Mouse (Mus musculus) heart, embryonic 16.5 days (tissue): Measurements from ENCODE around the gene 4930507D05Rik. TPM values are rescaled to one million over a fixed set of nuclear protein-coding genes. Genes with fewer than 3 reads are reported as not detected.

ENCODE experiments used
- ATAC-seq: fragments of 200-750 bp; cut with Nextera tagmentation; replicated peaks from 2 replicates; pipeline ENCODE4 v1.8.0; 2017; ENCODE audit warnings: moderate number of reproducible peaks; ENCODE audit not compliant: insufficient read depth, low FRiP score; ENCODE audit errors: extremely low read depth
- H3K27ac ChIP-seq: fragments of 300-500 bp; sonication (generic); 2 replicates; pipeline ENCODE4 v1.5.1; 2014; ENCODE audit warnings: mild to moderate bottlenecking, low read length, control low read depth, moderate library complexity
- H3K27me3 ChIP-seq: fragments of 300-500 bp; sonication (generic); 2 replicates; pipeline ENCODE4 v1.6.1; 2014; ENCODE audit warnings: low read length, mixed read lengths; ENCODE audit not compliant: control insufficient read depth, insufficient read depth
- H3K36me3 ChIP-seq: fragments of 300-500 bp; sonication (generic); 2 replicates; pipeline ENCODE4 v1.6.1; 2014; ENCODE audit not compliant: control insufficient read depth, insufficient read depth
- H3K4me1 ChIP-seq: fragments of 300-500 bp; sonication (generic); 2 replicates; pipeline ENCODE4 v1.6.1; 2014; ENCODE audit warnings: low read length, mixed read lengths; ENCODE audit not compliant: control insufficient read depth, insufficient read depth
- H3K4me2 ChIP-seq: fragments of 300-500 bp; sonication (generic); 2 replicates; pipeline ENCODE4 v1.6.1; 2014; ENCODE audit warnings: low read depth, mild to moderate bottlenecking, control low read depth, low read length
- H3K4me3 ChIP-seq: fragments of 300-500 bp; sonication (generic); 2 replicates; pipeline ENCODE4 v1.5.1; 2014; ENCODE audit warnings: mild to moderate bottlenecking, control low read depth, low read length
- H3K9ac ChIP-seq: fragments of 300-500 bp; sonication (generic); 2 replicates; pipeline ENCODE4 v1.6.1; 2014; ENCODE audit warnings: low read length, control low read depth
- H3K9me3 ChIP-seq: fragments of 300-500 bp; sonication (generic); replicated peaks from 2 replicates; pipeline ENCODE4 v1.6.1; 2016; ENCODE audit warnings: low read length; ENCODE audit not compliant: control insufficient read depth
- WGBS: fragments of 180-500 bp; shearing (Covaris S2); extraction: QIAGEN DNeasy Blood & Tissue Kit; methylation state at CpG from one replicate; pipeline ENCODE4 v1.1.7; 2014; 5-methylcytosine and 5-hydroxymethylcytosine counted together
- polyA plus RNA-seq: library from polyadenylated mRNA; unstranded; fragments of >200 nt; fragmentation: Nextera tagmentation; extraction: Ambion mirVana; gene quantifications from 2 replicates; pipeline ENCODE4 v1.2.1, GENCODE M21; 2015

The 4930507D05Rik gene
- polyA plus RNA-seq, 1 experiment from 2014 or later, result 0.66 TPM

- ATAC-seq, result no peak
- Histone ChIP-seq H3K27me3 (no peaks in the 10 kb centered on the region), H3K4me2 (no peak overlapping the region), H3K9ac (no peak overlapping the region), H3K27ac (no peak overlapping the region), H3K4me1 (no peaks in the 10 kb centered on the region), H3K36me3 (peaks cover 21% of the 10 kb centered on the region), H3K9me3 (no peaks in the 10 kb centered on the region), H3K4me3 (no peak overlapping the region)
Observed at GRCm38 (mm10) chr10:62461321-62461720, 12.0 kb downstream of the 4930507D05Rik start.

GRCm38 (mm10) chr10:62469736-62470135 lies 20.4 kb downstream of the 4930507D05Rik start:
- no peaks in the 10 kb centered on the region for H3K27me3 ChIP-seq
- H3K9ac ChIP-seq, result no peak overlapping the region
- H3K4me1 ChIP-seq, result peaks cover 6% of the 10 kb centered on the region; the same call in 1 of the 2 replicates
- no peaks in the 10 kb centered on the region for H3K9me3 ChIP-seq
- no peak for ATAC-seq
- H3K4me3 ChIP-seq, result no peak overlapping the region
- 88% methylated on average over 4 of the region's 4 CpGs for WGBS
- peaks cover 3% of the 10 kb centered on the region; the same call in 1 of the 2 replicates for H3K36me3 ChIP-seq
- no peak overlapping the region for H3K4me2 ChIP-seq
- H3K27ac ChIP-seq, result no peak overlapping the region

GRCm38 (mm10) chr10:62471105-62471504 lies 21.8 kb downstream of the 4930507D05Rik start:
- no peaks in the 10 kb centered on the region for H3K9me3 ChIP-seq
- no peak overlapping the region for H3K4me2 ChIP-seq
- no peak overlapping the region for H3K9ac ChIP-seq
- 32% methylated on average over 5 of the region's 5 CpGs for WGBS
- ATAC-seq, result no peak
- H3K4me3 ChIP-seq, result no peak overlapping the region
- H3K27me3 ChIP-seq, result no peaks in the 10 kb centered on the region
- H3K4me1 ChIP-seq, result peaks cover 6% of the 10 kb centered on the region; the same call in 1 of the 2 replicates
- peaks cover 3% of the 10 kb centered on the region; the same call in 1 of the 2 replicates for H3K36me3 ChIP-seq
- no peak overlapping the region for H3K27ac ChIP-seq

GRCm38 (mm10) chr10:62474944-62475343 lies 25.7 kb downstream of the 4930507D05Rik start:
- no peak overlapping the region for H3K27ac ChIP-seq
- no peaks in the 10 kb centered on the region for H3K9me3 ChIP-seq
- no peak for ATAC-seq
- no peak overlapping the region for H3K4me2 ChIP-seq
- H3K36me3 ChIP-seq, result peaks cover 5% of the 10 kb centered on the region; the same call in 1 of the 2 replicates
- H3K9ac ChIP-seq, result no peak overlapping the region
- H3K27me3 ChIP-seq, result no peaks in the 10 kb centered on the region
- 93% methylated on average over 10 of the region's 10 CpGs for WGBS
- H3K4me1 ChIP-seq, result peaks cover 6% of the 10 kb centered on the region; the same call in 1 of the 2 replicates
- H3K4me3 ChIP-seq, result no peak overlapping the region

GRCm38 (mm10) chr10:62476980-62477379 lies 27.7 kb downstream of the 4930507D05Rik start:
- Histone ChIP-seq H3K27ac (no peak overlapping the region), H3K9me3 (no peaks in the 10 kb centered on the region), H3K4me2 (no peak overlapping the region), H3K27me3 (no peaks in the 10 kb centered on the region), H3K4me1 (no peaks in the 10 kb centered on the region), H3K36me3 (peaks cover 5% of the 10 kb centered on the region; the same call in 1 of the 2 replicates), H3K9ac (no peak overlapping the region), H3K4me3 (no peak overlapping the region)
- no peak for ATAC-seq
- 74% methylated on average over 2 of the region's 2 CpGs for WGBS

GRCm38 (mm10) chr10:62481108-62481852 lies 32.0 kb downstream of the 4930507D05Rik start:
- Histone ChIP-seq H3K9ac (no peak overlapping the region), H3K27me3 (no peaks in the 10 kb centered on the region), H3K4me2 (no peak overlapping the region), H3K4me1 (no peaks in the 10 kb centered on the region), H3K4me3 (no peak overlapping the region), H3K36me3 (peaks cover 5% of the 10 kb centered on the region; the same call in 1 of the 2 replicates), H3K27ac (no peak overlapping the region), H3K9me3 (no peaks in the 10 kb centered on the region)
- WGBS, result 73% methylated on average over 7 of the region's 7 CpGs
- ATAC-seq, result no peak

GRCm38 (mm10) chr10:62485878-62486582 lies 36.7 kb downstream of the 4930507D05Rik start:
- under 1% methylated on average over 39 of the region's 48 CpGs for WGBS
- Histone ChIP-seq H3K4me1 (peaks cover 7% of the 10 kb centered on the region; the same call in 1 of the 2 replicates), H3K9me3 (no peaks in the 10 kb centered on the region), H3K27ac (peak overlapping the region; percentile 82), H3K9ac (peak overlapping the region; percentile 93), H3K4me2 (peak overlapping the region; percentile 85), H3K36me3 (no peaks in the 10 kb centered on the region), H3K27me3 (no peaks in the 10 kb centered on the region), H3K4me3 (peak overlapping the region; percentile 93)
- peak; percentile 62 for ATAC-seq

- Histone ChIP-seq H3K27ac (peak within 1 kb of the TSS; percentile 82), H3K36me3 (no peaks in the 10 kb centered on the region), H3K9ac (peak within 1 kb of the TSS; percentile 93), H3K4me1 (peaks cover 7% of the 10 kb centered on the region; the same call in 1 of the 2 replicates), H3K4me2 (peak within 1 kb of the TSS; percentile 85), H3K4me3 (peak within 1 kb of the TSS; percentile 93), H3K27me3 (no peaks in the 10 kb centered on the region), H3K9me3 (no peaks in the 10 kb centered on the region)
- peak; percentile 93 for ATAC-seq
- WGBS, result under 1% methylated on average over 54 of the region's 59 CpGs
Observed at GRCm38 (mm10) chr10:62486618-62487415, 37.5 kb downstream of the 4930507D05Rik start, which contains the start of gene Vps26a. Gene Vps26a, minus strand, starts transcription at chr10:62486805.
